Mouse (Mus musculus): ENCODE measurements at regions not wholly inside any gene's neighbourhood (a gene's known extent, or its start where the extent isn't known, plus 50 kb on each side); places are given as distances from the start of the nearest gene placed in this dataset.

GRCm38 (mm10) chr2:168338382-168338781, 56.8 kb upstream of the Kcng1 start:
- DNase-seq (ENCODE audit: extremely low spot score): peak; percentile 45

- no peak for DNase-seq (ENCODE audit: extremely low spot score)
These were observed 56.1 kb upstream of the Kcng1 start for GRCm38 (mm10) chr2:168337611-168338010.

- DNase-seq (ENCODE audit: extremely low spot score): no peak
These were observed 54.3 kb upstream of the Kcng1 start for GRCm38 (mm10) chr2:168335739-168336385.

GRCm38 (mm10) chr2:168334241-168334588, 52.7 kb upstream of the Kcng1 start:
- no peak for DNase-seq (ENCODE audit: extremely low spot score)

- peak; percentile 31 for DNase-seq (ENCODE audit: extremely low spot score)
These were observed 52.2 kb upstream of the Kcng1 start for GRCm38 (mm10) chr2:168333552-168334240.

DNA sequence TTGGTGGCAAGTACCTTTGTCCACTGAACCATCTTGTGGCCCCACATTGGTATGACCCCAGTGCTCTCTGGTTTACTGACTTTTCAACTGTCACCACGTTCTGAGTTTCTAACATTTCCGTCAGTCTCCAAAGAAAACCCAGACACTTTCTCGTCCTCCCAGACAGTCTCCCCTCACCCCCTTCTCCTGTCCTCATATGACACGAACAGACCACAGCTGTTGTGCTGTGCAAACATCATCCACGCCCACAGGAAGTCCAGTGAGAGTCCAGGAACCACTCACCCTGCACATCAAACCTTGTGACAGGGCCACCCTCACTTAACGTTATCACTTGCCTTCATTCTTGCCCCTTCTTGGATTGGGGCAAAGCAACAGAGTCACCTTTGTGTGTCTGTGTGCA, 51.4 kb upstream of the Kcng1 start:
- DNase-seq (ENCODE audit: extremely low spot score): no peak

Data from embryo, embryonic 9.5 days (tissue).